Mouse (Mus musculus) left cerebral cortex, postnatal 14 days (tissue): ENCODE results near the gene Btbd9. TPM values are rescaled to one million over a fixed set of nuclear protein-coding genes. Genes with fewer than 3 reads are reported as not detected.
"Not testable (repeated sequence)": the region's sequence is repeated elsewhere in the genome, so short reads cannot be mapped to it uniquely, and the experiment has no call there.

Experiments
- DNase-seq, 2 experiments: peaks; one replicate each; pipeline ENCODE4 v3.0.0; 2021 to 2022; ENCODE audit warnings: low spot score in 2 of 2, mixed read lengths in 1 of 2
- intact Hi-C: fragments of 180-260 bp; cut with DNase I; formaldehyde crosslinking; loops from one replicate; pipeline ENCODE4 v1.15.1; 2025
- total RNA-seq, 2 experiments: library from RNA; stranded (reverse); gene quantifications; 2 replicates each; pipeline ENCODE4 v1.2.3; 2021

Gene Btbd9
- total RNA-seq, 2 experiments from 2014 or later = 78.9 to 95.2 TPM

GRCm38 (mm10) chr17:30522406-30523078 lies 53.7 kb downstream of the Btbd9 start:
- intact Hi-C loops = no loop called here
- DNase-seq = no peak

DNA sequence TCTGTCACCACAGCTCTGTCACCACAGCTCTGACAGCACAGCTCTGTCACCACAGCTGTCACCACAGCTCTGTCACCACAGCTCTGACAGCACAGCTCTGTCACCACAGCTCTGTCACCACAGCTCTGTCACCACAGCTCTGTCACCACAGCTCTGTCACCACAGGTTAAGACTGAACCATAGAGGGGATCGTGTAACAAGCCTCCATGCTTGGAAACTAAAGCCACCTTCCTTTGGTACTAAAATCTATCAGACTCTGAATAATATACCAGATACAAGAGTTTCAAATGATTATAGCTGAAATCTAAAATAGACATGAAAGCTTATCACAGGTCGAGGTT lies 57.1 kb downstream of the Btbd9 start:
- DNase-seq, intact Hi-C loops: not testable (repeated sequence)

DNA sequence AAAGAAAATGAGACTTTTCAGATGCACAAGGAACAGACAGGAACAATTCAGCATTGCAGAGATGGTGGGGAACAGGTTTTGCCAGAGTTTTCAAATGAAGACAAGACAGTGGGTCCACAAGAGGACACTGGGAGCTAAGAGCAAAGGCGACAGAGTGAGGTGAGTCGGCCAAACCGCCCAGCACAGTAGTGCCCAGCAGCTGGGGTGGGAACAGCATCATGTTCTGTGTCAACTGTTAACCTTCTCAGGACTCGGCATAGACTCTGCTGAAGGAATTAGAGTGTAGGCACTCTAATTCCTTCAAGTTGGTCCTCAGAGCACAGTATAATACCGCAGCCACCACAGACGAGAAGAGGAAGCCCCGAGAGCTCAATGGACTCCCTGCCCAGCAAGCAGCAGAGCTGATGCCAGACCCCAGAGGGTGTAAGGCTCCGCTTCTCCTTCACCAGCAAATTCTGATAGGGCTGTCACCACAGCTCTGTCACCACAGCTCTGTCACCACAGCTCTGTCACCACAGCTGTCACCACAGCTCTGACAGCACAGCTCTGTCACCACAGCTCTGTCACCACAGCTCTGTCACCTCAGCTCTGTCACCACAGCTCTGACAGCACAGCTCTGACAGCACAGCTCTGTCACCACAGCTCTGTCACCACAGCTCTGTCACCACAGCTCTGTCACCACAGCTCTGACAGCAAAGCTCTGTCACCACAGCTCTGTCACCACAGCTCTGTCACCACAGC lies 57.7 kb downstream of the Btbd9 start:
- intact Hi-C loops = no loop called here
- no peak for DNase-seq

DNA sequence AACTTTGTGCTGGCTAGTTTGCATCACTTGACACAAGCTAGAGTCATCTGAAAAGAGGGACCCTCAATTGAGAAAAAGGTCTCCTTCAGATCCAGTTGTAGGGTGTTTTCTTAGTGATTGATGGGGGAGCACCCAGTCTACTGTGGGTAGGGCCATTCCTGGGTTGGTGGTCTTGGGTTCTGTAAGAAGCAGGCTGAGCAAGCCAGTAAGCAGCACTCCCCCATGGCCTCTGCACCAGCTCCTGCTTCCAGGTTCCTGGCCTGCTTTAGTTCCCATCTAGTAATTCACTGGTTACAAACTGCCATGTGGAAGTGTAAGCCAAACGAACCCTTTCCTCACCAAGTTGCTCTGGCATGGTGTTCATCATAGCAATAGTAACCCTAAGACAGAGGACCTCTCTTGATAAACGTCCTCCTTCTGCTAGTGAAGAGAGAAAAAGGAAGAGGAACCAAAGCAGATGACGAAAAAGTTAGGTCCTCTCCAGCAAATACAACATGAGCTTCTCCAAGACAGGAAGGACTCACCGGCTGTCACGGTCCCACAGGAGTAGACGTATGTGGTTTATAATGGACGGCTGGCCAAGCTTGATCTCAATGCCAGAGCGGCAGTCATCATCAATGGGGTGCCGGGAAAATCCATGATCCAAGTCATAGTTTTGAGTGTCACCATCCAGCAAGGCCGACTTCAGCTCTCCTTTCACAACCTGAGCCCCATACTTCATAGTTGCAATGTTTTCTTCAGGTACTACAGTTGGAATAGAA lies 59.5 kb downstream of the Btbd9 start:
- intact Hi-C loops = no loop called here
- no peak for DNase-seq

- intact Hi-C loops = no loop called here
- no peak for DNase-seq
These were observed 60.9 kb downstream of the Btbd9 start for GRCm38 (mm10) chr17:30515401-30515800.

DNA sequence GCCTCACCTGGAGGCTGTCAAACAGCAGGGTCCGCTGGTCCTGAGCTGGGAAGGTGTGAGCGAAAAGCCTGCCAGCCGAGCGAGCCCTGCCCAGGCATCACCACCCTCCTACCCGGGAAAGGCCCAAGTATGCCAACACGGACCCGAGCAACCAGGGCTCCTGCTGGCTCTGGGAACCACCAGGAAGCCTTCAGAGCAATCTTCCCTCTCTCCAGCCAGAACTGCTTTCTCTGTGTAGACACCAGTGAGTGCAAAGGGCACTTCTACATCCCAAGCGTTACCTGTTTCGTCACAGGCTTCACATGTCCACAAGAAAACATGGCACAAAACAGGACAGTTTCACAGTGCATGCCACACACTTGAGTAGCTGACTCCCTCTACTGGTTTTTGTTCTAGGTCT lies 63.3 kb downstream of the Btbd9 start:
- intact Hi-C loops = no loop called here
- DNase-seq = no peak

DNA sequence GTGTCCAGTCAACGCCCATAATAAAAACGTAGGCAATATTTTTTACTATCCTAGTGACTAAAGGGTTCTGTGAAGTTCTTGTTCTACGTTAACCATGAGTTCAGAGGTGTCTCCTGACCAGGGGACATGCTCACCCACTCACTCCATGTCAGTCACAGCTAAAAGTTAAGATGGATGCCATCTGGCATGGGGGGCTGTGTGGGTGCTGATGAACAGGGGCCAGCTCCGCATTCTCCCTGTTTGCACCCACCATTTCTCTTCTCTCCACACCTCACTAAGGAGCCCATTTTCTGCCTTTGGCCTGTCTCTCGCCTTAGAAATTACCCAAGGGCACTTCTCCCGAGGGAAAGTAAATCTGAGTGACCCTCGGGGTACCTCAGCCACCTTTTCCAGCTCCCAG lies 63.8 kb downstream of the Btbd9 start:
- intact Hi-C loops = no loop called here
- DNase-seq = no peak

DNA sequence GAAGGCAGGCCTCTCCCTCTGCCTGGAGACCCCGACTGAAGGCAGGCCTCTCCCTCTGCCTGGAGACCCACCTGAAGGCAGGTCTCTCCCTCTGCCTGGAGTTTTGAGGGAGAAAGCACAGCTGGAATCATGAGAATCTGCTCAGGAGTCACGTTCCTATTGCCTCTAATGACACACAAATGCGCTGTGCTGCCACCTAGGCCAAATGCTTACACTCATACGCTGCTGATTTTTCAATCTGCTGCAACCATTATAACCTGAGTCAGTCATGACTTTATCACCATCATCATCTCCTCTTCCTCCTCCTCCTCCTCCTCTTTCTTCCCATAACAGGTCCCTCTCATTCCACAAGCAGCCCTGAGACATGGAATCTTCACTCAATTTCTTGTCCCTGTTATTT lies 64.3 kb downstream of the Btbd9 start:
- intact Hi-C loops = no loop called here
- no peak for DNase-seq

GRCm38 (mm10) chr17:30511399-30511798 lies 64.9 kb downstream of the Btbd9 start:
- intact Hi-C loops = no loop called here
- DNase-seq = no peak

- intact Hi-C loops = no loop called here
- DNase-seq = no peak
These were observed 66.1 kb downstream of the Btbd9 start for GRCm38 (mm10) chr17:30510171-30510570.

DNA sequence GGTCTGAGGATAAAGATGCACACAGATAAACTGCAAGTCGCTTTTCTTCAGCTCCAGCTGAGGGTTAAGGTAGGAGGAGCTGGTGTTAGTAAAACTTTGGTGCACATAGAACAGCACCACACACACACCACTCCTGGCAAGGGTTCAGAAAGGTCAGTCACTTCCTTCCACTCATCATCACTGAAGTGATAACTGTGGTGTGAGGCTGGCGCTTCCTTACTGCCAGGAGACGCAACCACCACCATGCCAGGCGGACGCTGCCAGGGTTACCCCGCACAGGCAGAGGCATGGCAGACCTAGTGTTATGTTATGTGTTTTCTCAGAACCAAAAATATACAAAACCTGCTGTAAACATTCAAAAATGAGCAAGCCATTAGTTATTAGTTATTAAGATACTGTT lies 66.6 kb downstream of the Btbd9 start:
- intact Hi-C loops = loop anchor here (5.0 kb wide), 1 partner anchor 42 kb away; no protein-coding TSS in a partner anchor

GRCm38 (mm10) chr17:30507636-30508576 lies 68.4 kb downstream of the Btbd9 start:
- DNase-seq = peak in 1 of 2 experiments; percentile 62
- intact Hi-C loops = loop anchor here (5.0 kb wide), 1 partner anchor 41 kb away; no protein-coding TSS in a partner anchor

More for the DNA sequence above, 66.6 kb downstream of the Btbd9 start:
- no peak for DNase-seq

GRCm38 (mm10) chr17:30506916-30507315 lies 69.4 kb downstream of the Btbd9 start:
- DNase-seq = no peak
- intact Hi-C loops = loop anchor here (5.0 kb wide), 1 partner anchor 40 kb away; no protein-coding TSS in a partner anchor

GRCm38 (mm10) chr17:30499541-30499940 lies 76.7 kb downstream of the Btbd9 start:
- intact Hi-C loops, DNase-seq: not testable (repeated sequence)

- no peak for DNase-seq
- intact Hi-C loops = no loop called here
These were observed 77.5 kb downstream of the Btbd9 start for GRCm38 (mm10) chr17:30498779-30499178.

GRCm38 (mm10) chr17:30498376-30498719 lies 77.9 kb downstream of the Btbd9 start:
- intact Hi-C loops = no loop called here
- DNase-seq = peak in 1 of 2 experiments; percentile 59

DNA sequence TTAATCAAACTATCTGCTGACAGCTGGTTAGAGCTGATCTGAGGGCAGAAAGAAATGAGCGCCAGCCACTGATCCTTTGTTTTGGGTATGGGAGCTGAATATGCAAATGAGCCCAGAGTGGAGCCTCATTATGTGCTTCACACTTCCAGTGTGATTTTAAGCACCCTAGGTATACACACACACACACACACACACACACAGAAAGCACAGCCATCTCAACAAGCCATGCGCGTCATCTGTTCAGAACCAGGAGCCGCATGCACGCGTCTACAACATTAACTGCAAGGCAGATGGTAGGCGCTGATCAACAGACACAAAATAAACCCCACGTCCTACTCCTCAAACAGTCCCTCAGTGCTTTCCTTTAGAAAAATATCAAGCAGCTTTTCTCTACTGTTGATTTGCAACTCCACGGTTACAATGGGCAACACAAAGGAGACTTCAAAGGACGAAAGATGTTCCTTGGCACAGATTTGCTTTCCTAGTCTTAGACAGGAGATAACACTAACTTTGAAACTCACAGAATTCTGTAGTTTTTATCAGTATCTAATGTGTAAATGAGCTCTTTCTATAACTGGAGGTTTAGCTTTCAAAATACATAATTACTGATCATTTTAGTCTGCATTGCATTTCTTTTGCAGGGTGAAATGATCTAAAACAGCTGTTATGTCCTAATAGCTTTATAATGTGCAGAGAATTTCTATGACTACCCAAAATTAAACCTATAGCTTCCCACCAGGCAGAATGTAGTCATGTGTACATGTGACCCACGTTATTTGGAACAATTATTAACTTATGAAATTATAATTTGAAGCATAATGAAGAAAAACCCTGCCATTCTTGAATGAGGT lies 78.5 kb downstream of the Btbd9 start:
- DNase-seq = peak; percentile 74 to 90
- intact Hi-C loops = no loop called here

GRCm38 (mm10) chr17:30495567-30495966 lies 80.7 kb downstream of the Btbd9 start:
- DNase-seq = no peak

More at GRCm38 (mm10) chr17:30495567-30495966, 80.7 kb downstream of the Btbd9 start:
- intact Hi-C loops = no loop called here
